Mouse (Mus musculus) neural tube, embryonic 12.5 days (tissue): ENCODE results near the gene Zfp628. TPM values are rescaled to one million over a fixed set of nuclear protein-coding genes. Genes with fewer than 3 reads are reported as not detected.
A peak's percentile ranks its signal among the peaks of the same experiment; 100 is the strongest.

ENCODE experiments used
- ATAC-seq: fragments of 200-750 bp; cut with Nextera tagmentation; 2 replicates; pipeline ENCODE4 v1.8.0; 2017; ENCODE audit warnings: low read depth, mild to moderate bottlenecking, moderate TSS enrichment, moderate library complexity; ENCODE audit not compliant: low FRiP score
- H3K27ac ChIP-seq: fragments of 300-500 bp; sonication (generic); 2 replicates; pipeline ENCODE4 v1.5.1; 2016
- H3K27me3 ChIP-seq: fragments of 300-500 bp; sonication (generic); replicated peaks from 2 replicates; pipeline ENCODE4 v1.6.1; 2016; ENCODE audit warnings: mild to moderate bottlenecking
- H3K36me3 ChIP-seq: fragments of 300-500 bp; sonication (generic); 2 replicates; pipeline ENCODE4 v1.6.1; 2016; ENCODE audit warnings: mild to moderate bottlenecking
- H3K4me1 ChIP-seq: fragments of 300-500 bp; sonication (generic); 2 replicates; pipeline ENCODE4 v1.6.1; 2016
- H3K4me2 ChIP-seq: fragments of 300-500 bp; sonication (generic); replicated peaks from 2 replicates; pipeline ENCODE4 v1.6.1; 2016; ENCODE audit warnings: mild to moderate bottlenecking
- H3K4me3 ChIP-seq: fragments of 300-500 bp; sonication (generic); 2 replicates; pipeline ENCODE4 v1.5.1; 2016
- H3K9ac ChIP-seq: fragments of 300-500 bp; sonication (generic); 2 replicates; pipeline ENCODE4 v1.6.1; 2016; ENCODE audit warnings: mild to moderate bottlenecking
- H3K9me3 ChIP-seq: fragments of 300-500 bp; sonication (generic); 2 replicates; pipeline ENCODE4 v1.6.1; 2016; ENCODE audit warnings: mild to moderate bottlenecking
- WGBS: fragments of 180-500 bp; shearing (Covaris S2); methylation state at CpG from one replicate; pipeline ENCODE4 v1.1.7; 2016; 5-methylcytosine and 5-hydroxymethylcytosine counted together
- polyA plus RNA-seq: library from polyadenylated mRNA; unstranded; fragments of >200 nt; fragmentation: Nextera tagmentation; extraction: Ambion mirVana; gene quantifications from 2 replicates; pipeline ENCODE4 v1.2.1, GENCODE M21; 2016

The Zfp628 gene
- polyA plus RNA-seq, 1 experiment from 2014 or later = 4.4 TPM

DNA sequence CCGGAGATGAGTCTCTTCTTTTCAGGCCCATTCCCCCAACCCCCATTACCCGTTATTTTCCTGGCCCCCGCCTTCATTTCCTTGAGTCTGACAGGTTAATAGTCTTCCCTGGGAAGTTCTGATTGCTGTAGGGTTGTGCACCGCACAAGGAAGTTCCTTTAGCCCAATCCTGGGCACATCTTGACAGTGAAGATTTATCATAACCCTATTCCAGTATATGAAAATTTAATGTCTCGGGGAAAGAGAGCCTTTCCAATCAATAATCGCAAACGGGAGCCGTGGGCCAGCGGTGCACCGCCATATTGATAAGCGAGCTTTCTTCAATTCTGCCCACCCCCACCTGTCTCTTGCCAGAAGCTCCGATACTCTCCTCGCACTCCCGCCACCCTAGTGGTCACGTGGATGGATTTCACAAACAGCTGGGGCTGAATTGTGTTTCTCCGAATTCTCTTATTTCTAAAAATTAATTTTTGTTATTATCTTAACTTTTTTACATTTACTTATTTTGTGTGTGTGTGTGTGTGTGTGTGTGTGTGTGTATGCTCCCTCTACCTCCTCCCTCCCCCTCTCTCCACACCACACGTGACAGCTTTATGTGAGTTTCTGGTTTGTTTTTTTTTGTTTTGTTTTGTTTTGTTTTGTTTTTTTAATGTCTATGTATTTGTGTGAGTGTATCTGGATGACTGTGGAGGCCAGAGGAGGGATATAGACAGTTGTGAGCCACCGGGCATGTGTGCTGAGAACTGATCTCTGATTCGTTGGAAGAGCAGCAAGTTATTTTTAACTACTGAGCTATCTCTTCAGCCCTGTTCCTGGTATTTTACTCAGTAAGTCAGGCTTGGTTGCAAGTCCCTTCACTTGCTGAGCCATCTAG, 15.1 kb upstream of the Zfp628 start:
- H3K9ac ChIP-seq = peak overlapping the region; percentile 29; the same call in 1 of the 2 replicates
- WGBS = 11% methylated on average over 19 of the region's 19 CpGs
- ATAC-seq = peak; percentile 56

DNA sequence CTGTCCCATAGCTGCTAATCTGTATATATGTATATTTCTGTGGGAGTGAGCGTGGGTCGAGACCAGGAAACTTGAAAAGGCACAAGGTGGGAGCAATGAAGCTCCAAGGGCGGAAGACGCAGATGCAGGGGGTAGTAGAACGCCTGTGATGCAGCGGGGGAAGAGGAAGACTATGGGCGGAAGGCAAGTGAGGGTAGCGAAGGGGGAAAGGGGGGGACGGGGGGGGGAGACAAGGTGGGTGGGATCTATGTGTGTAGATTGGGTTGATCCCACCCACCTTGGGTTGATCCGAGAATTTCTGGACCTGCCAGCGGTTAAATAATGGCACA, 14.5 kb upstream of the Zfp628 start:
- Histone ChIP-seq H3K27ac (no peak overlapping the region), H3K4me2 (peak overlapping the region; percentile 54), H3K4me1 (peaks cover 4% of the 10 kb centered on the region; the same call in 1 of the 2 replicates), H3K36me3 (no peaks in the 10 kb centered on the region), H3K9ac (no peak overlapping the region), H3K4me3 (no peak overlapping the region), H3K9me3 (peaks cover 4% of the 10 kb centered on the region; the same call in 1 of the 2 replicates), H3K27me3 (peaks cover 7% of the 10 kb centered on the region; the same call in 1 of the 2 replicates)
- 39% methylated on average over 11 of the region's 11 CpGs for WGBS
- ATAC-seq = no peak

More for the DNA sequence above, 15.1 kb upstream of the Zfp628 start:
- Histone ChIP-seq H3K9me3 (peaks cover 4% of the 10 kb centered on the region; the same call in 1 of the 2 replicates), H3K27me3 (peaks cover 7% of the 10 kb centered on the region; the same call in 1 of the 2 replicates), H3K4me2 (peak overlapping the region; percentile 54), H3K4me3 (peak overlapping the region; percentile 18), H3K36me3 (no peaks in the 10 kb centered on the region), H3K4me1 (peaks cover 4% of the 10 kb centered on the region; the same call in 1 of the 2 replicates), H3K27ac (no peak overlapping the region)

- no peak overlapping the region for H3K4me2 ChIP-seq
- H3K4me3 ChIP-seq = no peak overlapping the region
- peaks cover 4% of the 10 kb centered on the region; the same call in 1 of the 2 replicates for H3K4me1 ChIP-seq
- WGBS = 49% methylated on average over 8 of the region's 8 CpGs
- H3K36me3 ChIP-seq = no peaks in the 10 kb centered on the region
- H3K27ac ChIP-seq = no peak overlapping the region
- H3K9me3 ChIP-seq = peaks cover 4% of the 10 kb centered on the region; the same call in 1 of the 2 replicates
- no peak overlapping the region for H3K9ac ChIP-seq
- H3K27me3 ChIP-seq = peaks cover 7% of the 10 kb centered on the region; the same call in 1 of the 2 replicates
- ATAC-seq = no peak
These were observed 13.8 kb upstream of the Zfp628 start for GRCm38 (mm10) chr7:4901171-4901570.

GRCm38 (mm10) chr7:4902404-4902803, 12.6 kb upstream of the Zfp628 start:
- Histone ChIP-seq H3K9me3 (peaks cover 4% of the 10 kb centered on the region; the same call in 1 of the 2 replicates), H3K4me2 (no peak overlapping the region), H3K36me3 (no peaks in the 10 kb centered on the region), H3K9ac (no peak overlapping the region), H3K4me1 (peaks cover 4% of the 10 kb centered on the region; the same call in 1 of the 2 replicates), H3K27ac (no peak overlapping the region), H3K27me3 (peaks cover 7% of the 10 kb centered on the region; the same call in 1 of the 2 replicates), H3K4me3 (no peak overlapping the region)
- WGBS = 82% methylated on average over 9 of the region's 9 CpGs
- ATAC-seq = no peak

GRCm38 (mm10) chr7:4906466-4906950, 8.5 kb upstream of the Zfp628 start, which contains the start of gene Gm36210:
Gm36210 (minus strand) TSS chr7:4906516.
- H3K27me3 ChIP-seq = no peaks in the 10 kb centered on the region
- H3K4me2 ChIP-seq = no peak within 1 kb of the TSS
- no peak for ATAC-seq
- H3K9ac ChIP-seq = no peak within 1 kb of the TSS; the same call in 1 of the 2 replicates
- WGBS = 26% methylated on average over 10 of the region's 10 CpGs
- H3K27ac ChIP-seq = no peak within 1 kb of the TSS
- no peaks in the 10 kb centered on the region for H3K9me3 ChIP-seq
- no peak within 1 kb of the TSS for H3K4me3 ChIP-seq
- no peaks in the 10 kb centered on the region for H3K4me1 ChIP-seq
- no peaks in the 10 kb centered on the region for H3K36me3 ChIP-seq

DNA sequence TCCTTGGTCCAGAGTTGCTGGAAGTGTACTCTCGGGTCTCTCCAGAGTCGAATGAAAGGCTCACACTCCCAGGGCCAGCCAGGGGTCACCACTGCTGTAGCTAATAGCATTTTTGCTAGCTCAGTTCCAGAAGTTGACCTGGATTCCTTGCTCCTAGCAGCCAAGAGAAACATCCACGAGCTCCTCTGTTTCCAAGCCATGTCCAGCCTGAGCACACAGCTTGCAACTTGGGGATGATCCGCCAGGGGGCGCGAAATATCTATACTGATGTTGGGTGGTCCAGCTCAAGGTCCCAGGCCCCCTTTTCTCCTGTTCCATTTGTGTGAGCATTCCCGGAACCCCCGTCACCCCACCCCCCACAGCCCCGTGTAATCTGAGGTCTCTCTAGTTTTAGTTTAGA, 3.5 kb upstream of the Zfp628 start:
- H3K4me3 ChIP-seq = no peak overlapping the region
- no peak for ATAC-seq
- no peaks in the 10 kb centered on the region for H3K36me3 ChIP-seq
- no peak overlapping the region for H3K9ac ChIP-seq
- no peaks in the 10 kb centered on the region for H3K9me3 ChIP-seq
- H3K4me2 ChIP-seq = no peak overlapping the region
- peaks cover 6% of the 10 kb centered on the region; the same call in 1 of the 2 replicates for H3K4me1 ChIP-seq
- 48% methylated on average over 9 of the region's 9 CpGs for WGBS
- H3K27ac ChIP-seq = no peak overlapping the region
- H3K27me3 ChIP-seq = no peaks in the 10 kb centered on the region

- Histone ChIP-seq H3K4me3 (no peak overlapping the region), H3K27ac (no peak overlapping the region), H3K27me3 (no peaks in the 10 kb centered on the region), H3K4me1 (peaks cover 13% of the 10 kb centered on the region), H3K4me2 (no peak overlapping the region), H3K9me3 (no peaks in the 10 kb centered on the region), H3K36me3 (no peaks in the 10 kb centered on the region), H3K9ac (no peak overlapping the region)
- 62% methylated on average over 5 of the region's 5 CpGs for WGBS
- ATAC-seq = no peak
These were observed 2.8 kb upstream of the Zfp628 start for GRCm38 (mm10) chr7:4912248-4912647.

GRCm38 (mm10) chr7:4915669-4916416, 826 bp downstream of the Zfp628 start:
- 14% methylated on average over 14 of the region's 14 CpGs for WGBS
- H3K27ac ChIP-seq = peak overlapping the region; percentile 95
- no peaks in the 10 kb centered on the region for H3K9me3 ChIP-seq

GRCm38 (mm10) chr7:4917494-4917893, 2.5 kb downstream of the Zfp628 start:
- Histone ChIP-seq H3K27me3 (no peaks in the 10 kb centered on the region), H3K4me1 (peaks cover 33% of the 10 kb centered on the region), H3K27ac (no peak overlapping the region), H3K9me3 (no peaks in the 10 kb centered on the region), H3K36me3 (peaks cover 39% of the 10 kb centered on the region), H3K4me2 (0 out of 2 replicates have a peak overlapping the region, but pooled peaks have one; percentile 1), H3K9ac (0 out of 2 replicates have a peak overlapping the region, but pooled peaks have one; percentile 13), H3K4me3 (no peak overlapping the region)
- no peak for ATAC-seq
- WGBS = 95% methylated on average over 2 of the region's 2 CpGs

More at GRCm38 (mm10) chr7:4915669-4916416, 826 bp downstream of the Zfp628 start:
- ATAC-seq = peak; percentile 71
- Histone ChIP-seq H3K4me2 (peak overlapping the region; percentile 73), H3K4me3 (peak overlapping the region; percentile 67), H3K9ac (peak overlapping the region; percentile 81), H3K36me3 (peaks cover 34% of the 10 kb centered on the region), H3K4me1 (peaks cover 17% of the 10 kb centered on the region), H3K27me3 (no peaks in the 10 kb centered on the region)

- Histone ChIP-seq H3K4me2 (no peak overlapping the region), H3K36me3 (peaks cover 39% of the 10 kb centered on the region), H3K9ac (no peak overlapping the region), H3K27ac (no peak overlapping the region), H3K4me3 (no peak overlapping the region), H3K27me3 (no peaks in the 10 kb centered on the region), H3K4me1 (peaks cover 45% of the 10 kb centered on the region), H3K9me3 (no peaks in the 10 kb centered on the region)
- ATAC-seq = no peak
- 94% methylated on average over 15 of the region's 15 CpGs for WGBS
These were observed 3.7 kb downstream of the Zfp628 start for GRCm38 (mm10) chr7:4918681-4919080.

DNA sequence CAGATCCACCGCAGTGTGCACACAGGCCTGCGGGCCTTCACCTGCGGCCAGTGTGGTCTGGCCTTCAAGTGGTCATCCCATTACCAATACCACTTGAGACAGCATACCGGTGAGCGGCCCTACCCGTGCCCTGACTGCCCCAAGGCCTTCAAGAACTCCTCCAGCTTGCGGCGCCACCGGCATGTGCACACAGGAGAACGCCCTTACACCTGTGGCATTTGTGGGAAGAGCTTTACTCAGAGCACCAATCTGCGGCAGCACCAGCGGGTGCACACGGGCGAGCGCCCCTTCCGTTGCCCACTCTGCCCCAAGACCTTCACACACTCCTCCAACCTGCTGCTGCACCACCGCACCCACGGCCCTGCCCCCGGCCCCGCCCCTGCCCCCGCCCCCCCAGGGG, 4.1 kb downstream of the Zfp628 start:
- H3K4me1 ChIP-seq = peaks cover 49% of the 10 kb centered on the region
- H3K27ac ChIP-seq = no peak overlapping the region
- peaks cover 39% of the 10 kb centered on the region for H3K36me3 ChIP-seq
- 86% methylated on average over 21 of the region's 21 CpGs for WGBS
- H3K4me2 ChIP-seq = no peak overlapping the region
- no peaks in the 10 kb centered on the region for H3K9me3 ChIP-seq
- H3K27me3 ChIP-seq = no peaks in the 10 kb centered on the region
- ATAC-seq = no peak
- H3K9ac ChIP-seq = no peak overlapping the region
- no peak overlapping the region for H3K4me3 ChIP-seq

GRCm38 (mm10) chr7:4919971-4920370, 5.0 kb downstream of the Zfp628 start:
- H3K4me2 ChIP-seq = no peak overlapping the region
- peaks cover 39% of the 10 kb centered on the region for H3K36me3 ChIP-seq
- no peaks in the 10 kb centered on the region for H3K9me3 ChIP-seq
- ATAC-seq = no peak
- WGBS = 85% methylated on average over 21 of the region's 21 CpGs
- no peak overlapping the region for H3K4me3 ChIP-seq
- H3K27me3 ChIP-seq = no peaks in the 10 kb centered on the region
- peaks cover 58% of the 10 kb centered on the region for H3K4me1 ChIP-seq
- no peak overlapping the region for H3K27ac ChIP-seq
- peak overlapping the region; percentile 17; the same call in 1 of the 2 replicates for H3K9ac ChIP-seq
